Mouse (Mus musculus): ENCODE data around the gene Fabp6. TPM values are rescaled to one million over a fixed set of nuclear protein-coding genes. Genes with fewer than 3 reads are reported as not detected.

The Fabp6 gene
- total RNA-seq, 2 experiments from 2014 or later: not detected

DNA sequence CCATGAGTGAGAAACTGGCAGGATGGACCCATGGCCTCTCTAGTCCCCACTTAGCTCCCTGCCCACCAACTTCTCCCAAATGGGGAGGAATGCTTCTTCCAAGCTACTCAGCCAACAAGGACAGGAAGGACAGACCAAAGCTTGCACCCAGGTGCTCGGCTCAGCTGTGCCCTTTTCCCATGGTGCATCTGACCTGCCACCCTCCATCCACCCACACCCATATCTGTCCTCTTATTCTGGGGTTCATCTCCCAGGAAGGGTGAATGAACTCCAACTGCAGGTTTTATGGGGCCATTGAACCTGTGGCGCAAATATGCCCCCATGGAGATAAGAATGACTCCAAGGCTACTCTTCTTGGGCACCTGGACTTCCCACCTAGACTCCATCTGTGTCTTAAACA is 2.9 kb upstream of the Fabp6 start:
- DNase-seq (ENCODE audit: low spot score in 2 of 2): no peak

GRCm38 (mm10) chr11:43589530-43590072 is 11.7 kb downstream of the Fabp6 start:
- DNase-seq (ENCODE audit: low spot score in 2 of 2): no peak

GRCm38 (mm10) chr11:43586324-43587090 is 14.8 kb downstream of the Fabp6 start, which contains the start of gene 4933415A04Rik:
TSS of gene 4933415A04Rik (plus strand) at chr11:43587040.
- DNase-seq (ENCODE audit: low spot score in 2 of 2): peak; percentile 77 to 80

- no peak for DNase-seq (ENCODE audit: low spot score in 2 of 2)
These were observed 15.9 kb downstream of the Fabp6 start for GRCm38 (mm10) chr11:43585211-43586005.

DNA sequence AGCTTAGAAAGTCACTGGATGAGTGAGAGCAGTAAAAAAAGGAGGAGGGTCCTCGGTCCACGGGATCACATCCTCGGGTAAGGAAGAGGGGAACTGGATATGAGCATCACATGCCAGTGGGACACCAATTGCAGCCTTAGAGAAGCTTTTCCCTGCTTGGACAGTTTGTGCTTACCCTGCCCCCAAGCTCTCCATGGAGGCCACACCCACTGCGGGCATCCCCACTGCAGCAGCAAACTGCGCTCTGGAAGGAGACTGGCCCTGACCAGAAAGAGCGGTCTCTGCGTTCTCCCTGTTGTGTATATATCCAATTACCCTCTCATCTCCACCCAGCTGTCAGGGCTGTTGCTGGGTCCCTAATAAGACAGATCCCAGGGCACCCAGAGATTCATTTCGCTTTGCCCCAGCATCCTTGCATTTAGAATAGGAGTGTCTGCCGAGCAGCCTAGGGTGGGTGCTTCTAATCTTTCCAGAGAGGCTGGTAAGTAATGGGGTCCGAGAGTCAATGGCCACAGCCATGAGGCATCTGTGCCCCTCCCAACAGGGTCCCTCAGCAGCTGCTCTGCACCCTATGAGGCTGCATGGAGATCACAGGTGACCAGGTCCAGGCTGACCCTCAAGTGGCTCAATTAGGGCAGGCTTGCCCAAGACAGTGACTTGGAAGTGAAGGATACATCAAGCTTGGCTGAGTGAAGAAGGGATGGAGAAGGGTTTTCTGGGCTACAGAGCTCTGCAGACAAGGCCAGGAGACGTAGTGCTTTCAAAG is 23.4 kb downstream of the Fabp6 start:
- DNase-seq (ENCODE audit: low spot score in 2 of 2): no peak

GRCm38 (mm10) chr11:43575376-43576151 is 25.8 kb downstream of the Fabp6 start:
- no peak for DNase-seq (ENCODE audit: low spot score in 2 of 2)

DNA sequence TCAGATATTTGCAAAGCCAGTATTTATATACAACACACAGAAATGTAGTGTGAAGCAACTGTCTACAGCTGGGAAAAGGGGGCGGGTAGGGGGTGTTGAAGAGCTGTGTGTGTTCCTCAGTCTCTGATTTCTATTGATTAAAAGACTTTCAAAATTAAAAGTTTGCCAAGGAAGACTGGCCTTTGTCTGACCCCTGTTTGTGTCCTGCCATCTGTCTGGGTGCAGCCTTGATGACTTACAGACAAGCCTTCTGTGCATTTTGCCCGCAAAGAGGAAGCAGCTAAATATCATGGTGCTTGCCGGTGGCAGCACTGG is 26.3 kb downstream of the Fabp6 start:
- no peak for DNase-seq (ENCODE audit: low spot score in 2 of 2)

DNA sequence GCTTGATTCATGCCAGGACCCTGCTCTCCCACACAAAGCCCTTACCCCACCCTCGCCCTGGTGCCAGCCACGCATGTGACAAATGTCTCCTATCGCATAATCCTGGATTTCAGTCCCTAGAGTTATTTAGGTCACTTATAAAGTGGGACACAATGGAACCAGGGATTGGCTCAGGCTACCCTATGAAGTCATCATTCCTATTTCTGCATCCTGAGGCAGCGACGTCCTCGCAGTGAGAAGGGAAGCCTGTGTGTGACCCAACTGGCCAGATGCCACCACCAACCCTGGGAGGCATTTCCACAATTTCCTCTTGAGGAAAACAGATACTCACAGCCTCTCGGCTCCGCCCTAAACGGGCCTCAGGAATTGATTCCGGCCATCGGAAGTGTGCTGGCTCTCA is 31.7 kb downstream of the Fabp6 start:
- DNase-seq (ENCODE audit: low spot score in 2 of 2): peak; percentile 47 to 51

DNA sequence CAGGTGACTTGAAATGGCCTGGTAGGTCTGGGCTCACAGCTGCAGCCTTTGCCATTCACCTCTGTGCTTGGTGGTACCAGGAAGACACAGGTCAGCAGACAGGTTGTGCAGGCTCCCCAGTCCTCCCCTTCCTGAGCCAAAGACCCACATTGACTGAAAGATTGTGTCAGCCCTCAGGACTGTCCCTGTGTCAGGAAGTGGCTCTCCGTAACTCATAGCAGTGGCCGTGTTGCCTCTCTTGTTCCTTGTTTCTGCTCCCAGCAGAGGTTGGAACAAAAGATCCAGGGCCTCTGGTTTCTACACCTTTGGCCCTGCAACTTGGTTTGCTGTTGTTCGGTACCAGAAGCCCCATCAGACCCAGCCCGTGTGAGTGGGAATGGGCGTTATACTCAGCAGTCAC is 32.2 kb downstream of the Fabp6 start:
- no peak for DNase-seq (ENCODE audit: low spot score in 2 of 2)

GRCm38 (mm10) chr11:43568263-43568662 is 33.1 kb downstream of the Fabp6 start:
- DNase-seq (ENCODE audit: low spot score in 2 of 2): peak in 1 of 2 experiments; percentile 49

DNA sequence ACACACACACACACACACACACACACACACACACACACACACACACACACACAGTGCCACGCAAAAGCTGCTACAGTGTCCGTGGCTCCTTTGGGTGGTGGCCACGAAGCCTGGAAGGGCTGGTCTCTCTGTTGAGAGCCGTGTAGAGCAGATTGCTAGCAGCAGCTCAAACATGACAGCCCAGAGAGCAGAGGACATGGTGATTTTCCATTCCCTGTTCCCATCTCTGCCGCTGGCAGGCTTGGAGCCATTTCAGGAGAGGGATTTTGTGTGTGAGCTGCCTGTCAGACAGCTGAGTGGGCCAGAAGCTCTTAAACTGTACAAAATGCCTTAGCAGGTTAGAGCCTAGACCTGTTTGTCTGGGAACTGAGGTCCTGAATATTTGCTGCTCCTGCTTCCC is 34.6 kb downstream of the Fabp6 start:
- peak in 1 of 2 experiments; percentile 31 for DNase-seq (ENCODE audit: low spot score in 2 of 2)

GRCm38 (mm10) chr11:43565852-43566251 is 35.5 kb downstream of the Fabp6 start:
- no peak for DNase-seq (ENCODE audit: low spot score in 2 of 2)

GRCm38 (mm10) chr11:43565414-43565813 is 35.9 kb downstream of the Fabp6 start:
- DNase-seq (ENCODE audit: low spot score in 2 of 2): no peak

DNA sequence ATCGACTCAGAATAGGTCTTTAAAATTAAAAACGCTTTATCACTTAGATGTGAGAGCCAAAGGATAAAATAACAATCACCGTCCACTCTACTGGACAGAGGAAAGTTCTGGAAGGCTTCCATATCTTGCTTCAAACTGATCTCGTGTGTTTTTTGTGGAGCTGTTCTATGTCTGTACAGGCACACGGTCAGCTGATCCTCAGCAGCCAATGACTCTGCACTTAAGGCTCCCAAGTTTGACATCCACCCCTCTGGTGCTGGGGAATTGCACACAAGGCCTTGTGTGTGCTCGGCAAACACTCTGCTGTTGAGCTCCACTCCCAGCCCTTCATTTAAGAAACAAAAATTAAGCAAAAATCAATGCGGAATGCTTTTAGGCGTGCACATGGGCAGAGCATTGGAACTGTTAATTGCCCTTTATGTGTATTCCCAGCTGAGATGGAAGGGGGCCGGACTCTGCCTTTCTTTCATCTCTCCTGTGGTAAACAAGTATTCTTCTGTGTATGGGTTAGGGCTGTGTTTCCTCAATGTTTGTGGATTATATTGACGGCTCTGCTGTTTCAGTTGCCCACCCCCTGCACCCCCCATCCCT is 37.6 kb downstream of the Fabp6 start:
- DNase-seq (ENCODE audit: low spot score in 2 of 2): no peak

DNA sequence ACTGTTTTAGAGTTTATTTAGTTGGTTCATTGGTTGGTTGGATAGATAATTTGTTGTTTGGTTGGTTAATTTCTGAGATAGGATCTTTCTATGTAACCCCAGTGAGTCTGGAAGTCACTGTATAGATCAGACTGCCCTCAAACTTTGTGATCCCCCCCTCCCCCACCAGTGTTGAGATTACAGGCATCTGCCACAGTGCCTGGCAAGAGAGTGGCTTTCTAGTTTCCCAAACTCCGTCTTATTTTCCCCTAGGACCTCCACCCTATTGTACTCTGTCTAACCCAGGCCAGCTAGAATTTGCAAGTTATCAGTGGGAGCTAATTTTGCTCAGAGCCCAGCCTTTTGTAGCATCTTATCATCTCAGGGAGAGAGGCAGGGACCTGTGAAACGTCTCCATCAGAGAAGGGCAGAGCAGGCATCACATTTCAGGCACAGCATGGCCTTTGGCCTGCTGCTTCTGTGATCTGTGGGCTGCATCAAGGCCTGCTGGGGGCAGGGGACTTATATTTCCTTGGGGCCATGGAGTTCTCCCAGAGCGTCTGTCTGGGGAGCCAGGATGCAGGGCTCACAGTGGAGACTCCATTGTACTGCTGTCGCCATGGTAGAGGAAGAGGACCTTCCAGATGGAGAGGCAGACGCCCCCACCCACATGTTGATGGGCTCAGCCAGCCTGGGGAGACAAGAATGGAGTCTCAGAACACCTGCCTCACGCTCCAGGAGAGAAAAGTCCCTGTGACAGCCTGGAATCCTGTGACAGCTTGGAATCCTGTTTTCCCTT is 41.6 kb downstream of the Fabp6 start:
- DNase-seq (ENCODE audit: low spot score in 2 of 2): peak; percentile 47 to 59

- no peak for DNase-seq (ENCODE audit: low spot score in 2 of 2)
These were observed 44.8 kb downstream of the Fabp6 start for GRCm38 (mm10) chr11:43556538-43556937.

DNA sequence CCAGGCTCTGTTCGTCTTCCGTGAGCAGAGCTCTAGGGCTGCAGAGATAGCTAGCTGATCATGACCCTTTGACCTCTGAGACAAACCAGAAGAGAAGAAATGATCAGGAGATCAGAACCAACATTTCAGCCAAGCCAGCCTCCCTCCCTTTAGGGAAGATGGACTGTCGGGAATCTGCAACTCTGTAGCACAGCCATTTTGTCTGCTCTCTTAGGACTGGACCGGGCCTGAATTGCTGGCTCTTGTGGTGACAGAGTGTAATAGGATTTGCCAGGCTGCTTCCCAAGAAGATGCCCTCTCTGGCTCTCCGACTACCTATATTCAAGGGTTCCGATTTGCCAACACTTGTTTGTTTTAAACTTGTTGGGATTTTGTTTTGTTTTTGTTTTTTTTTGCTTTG is 48.7 kb downstream of the Fabp6 start:
- DNase-seq (ENCODE audit: low spot score in 2 of 2): no peak

GRCm38 (mm10) chr11:43551756-43552155 is 49.6 kb downstream of the Fabp6 start:
- DNase-seq (ENCODE audit: low spot score in 2 of 2): no peak

- DNase-seq (ENCODE audit: low spot score in 2 of 2): peak in 1 of 2 experiments; percentile 30
These were observed 51.6 kb downstream of the Fabp6 start for GRCm38 (mm10) chr11:43549701-43550100.
